Mouse (Mus musculus) ES-E14 (cell line): ENCODE measurements around the gene Drosha. TPM values are rescaled to one million over a fixed set of nuclear protein-coding genes. Genes with fewer than 3 reads are reported as not detected.
"Not testable (repeated sequence)": the region's sequence is repeated elsewhere in the genome, so short reads cannot be mapped to it uniquely, and the experiment has no call there.

ENCODE experiments used
- DNase-seq: peaks from one replicate; pipeline ENCODE4 v3.0.0-alpha.2; 2013; ENCODE audit warnings: low read depth, low spot score
- H3K27ac ChIP-seq: 2 replicates; pipeline ENCODE4 v1.5.1; 2012; ENCODE audit warnings: low read depth, mild to moderate bottlenecking, low read length, moderate library complexity, mixed read lengths; ENCODE audit not compliant: poor library complexity, insufficient read depth, severe bottlenecking
- H3K36me3 ChIP-seq: 2 replicates; pipeline ENCODE4 v1.6.1; 2012; ENCODE audit warnings: mild to moderate bottlenecking, low read length, moderate library complexity, mixed read lengths; ENCODE audit not compliant: control insufficient read depth, poor library complexity, insufficient read depth, severe bottlenecking
- H3K4me1 ChIP-seq, 2 experiments: fragments of 150-350 bp in 1 of 2; sonication (generic) in 1 of 2; 2 replicates each; pipeline ENCODE4 v1.6.1; 2012; ENCODE audit warnings: low read length in 2 of 2, mild to moderate bottlenecking in 1 of 2, mixed read lengths in 1 of 2; ENCODE audit not compliant: control insufficient read depth in 2 of 2, insufficient read depth in 2 of 2, poor library complexity in 1 of 2
- H3K4me3 ChIP-seq, 2 experiments: fragments of 150-350 bp in 1 of 2; sonication (generic) in 1 of 2; 2 replicates each; pipeline ENCODE4 v1.5.1; 2012; ENCODE audit warnings: low read length in 2 of 2, low read depth in 1 of 2, mild to moderate bottlenecking in 1 of 2, mixed read lengths in 1 of 2; ENCODE audit not compliant: insufficient read depth in 1 of 2, poor library complexity in 1 of 2, severe bottlenecking in 1 of 2
- H3K9ac ChIP-seq: 2 replicates; pipeline ENCODE4 v1.6.1; 2012; ENCODE audit warnings: low read depth, mild to moderate bottlenecking, low read length, mixed read lengths; ENCODE audit not compliant: poor library complexity, insufficient read depth, severe bottlenecking
- H3K9me3 ChIP-seq: fragments of 150-350 bp; sonication (generic); 2 replicates; pipeline ENCODE4 v1.6.1; 2012; ENCODE audit warnings: low read depth, mild to moderate bottlenecking, low read length; ENCODE audit not compliant: control insufficient read depth, insufficient read depth
- CHD2 ChIP-seq: IDR thresholded peaks from 2 replicates; pipeline ENCODE4 v1.6.1; 2014; ENCODE audit warnings: mild to moderate bottlenecking, low read depth, low read length, inconsistent platforms
- HCFC1 ChIP-seq: IDR thresholded peaks from 2 replicates; pipeline ENCODE4 v1.6.1; 2012; ENCODE audit warnings: low read length, inconsistent platforms, borderline replicate concordance; ENCODE audit not compliant: insufficient read depth
- MAFK ChIP-seq: IDR thresholded peaks from 2 replicates; pipeline ENCODE4 v1.6.1; 2014; ENCODE audit warnings: mild to moderate bottlenecking, low read depth, low read length, inconsistent platforms; ENCODE audit not compliant: insufficient read depth
- ZC3H11A ChIP-seq: IDR thresholded peaks from 2 replicates; pipeline ENCODE4 v1.6.1; 2012; ENCODE audit warnings: low read depth, mild to moderate bottlenecking, inconsistent platforms, low read length, borderline replicate concordance
- ZNF384 ChIP-seq: IDR thresholded peaks from 2 replicates; pipeline ENCODE4 v1.6.1; 2012; ENCODE audit warnings: low read depth, low read length, inconsistent platforms
- in situ Hi-C, 2 experiments: fragments of 600-800 bp; cut with MboI; formaldehyde crosslinking; loops; one replicate each; pipeline ENCODE4 v1.15.1; 2025; ENCODE audit warnings: low sequenced_read_pairs in 2 of 2, inconsistent platforms in 1 of 2; ENCODE audit not compliant: unreplicated experiment in 2 of 2
- total RNA-seq: library from RNA; depleted of rRNA; stranded (reverse); fragments of 300-350 nt; gene quantifications from 2 replicates; pipeline ENCODE4 v1.2.3, GENCODE M21; 2012

The Drosha gene
- total RNA-seq, 1 experiment, result 48.2 TPM

GRCm38 (mm10) chr15:12800405-12801141, 24.0 kb upstream of the Drosha start:
- H3K4me1 ChIP-seq, result no peaks in the 10 kb centered on the region
- no peaks in the 10 kb centered on the region for H3K9me3 ChIP-seq
- DNase-seq, result no peak
- no peak overlapping the region for H3K4me3 ChIP-seq
- H3K9ac ChIP-seq, result no peak overlapping the region
- H3K27ac ChIP-seq, result no peak overlapping the region
- H3K36me3 ChIP-seq, result no peaks in the 10 kb centered on the region
- TF ChIP-seq ZC3H11A (no peak), MAFK (no peak), ZNF384 (no peak), HCFC1 (no peak), CHD2 (no peak)
- in situ Hi-C loops, result loop anchor here in 1 of 2 experiments (25.0 kb wide), 1 partner anchor 813 kb away; the partner anchor contains the start of gene Sub1

- not testable (repeated sequence) for DNase-seq, H3K9ac ChIP-seq, H3K4me3 ChIP-seq, H3K4me1 ChIP-seq, H3K27ac ChIP-seq, H3K36me3 ChIP-seq, H3K9me3 ChIP-seq
- in situ Hi-C loops, result loop anchor here in 1 of 2 experiments (25.0 kb wide), 1 partner anchor 814 kb away; the partner anchor contains the start of gene Sub1
These were observed 23.5 kb upstream of the Drosha start for GRCm38 (mm10) chr15:12801142-12801506.

GRCm38 (mm10) chr15:12805071-12805470, 19.5 kb upstream of the Drosha start:
- Histone ChIP-seq H3K36me3 (peaks cover 9% of the 10 kb centered on the region), H3K4me3 (no peak overlapping the region)
- TF ChIP-seq ZC3H11A, result no peak
- no peak for TF ChIP-seq ZNF384
- TF ChIP-seq MAFK, result no peak
- TF ChIP-seq CHD2, result no peak
- TF ChIP-seq HCFC1, result no peak

GRCm38 (mm10) chr15:12807088-12807487, 17.5 kb upstream of the Drosha start:
- in situ Hi-C loops, result loop anchor here in 1 of 2 experiments (25.0 kb wide), 1 partner anchor 820 kb away; the partner anchor contains the start of gene Sub1
- H3K4me3 ChIP-seq, result no peak overlapping the region
- TF ChIP-seq CHD2 (no peak), MAFK (no peak), ZNF384 (no peak), HCFC1 (no peak), ZC3H11A (no peak)

More at GRCm38 (mm10) chr15:12805071-12805470, 19.5 kb upstream of the Drosha start:
- in situ Hi-C loops, result loop anchor here in 1 of 2 experiments (25.0 kb wide), 1 partner anchor 818 kb away; the partner anchor contains the start of gene Sub1
- H3K9me3 ChIP-seq, result no peaks in the 10 kb centered on the region
- no peak overlapping the region for H3K27ac ChIP-seq
- no peak overlapping the region for H3K9ac ChIP-seq
- H3K4me1 ChIP-seq, result no peaks in the 10 kb centered on the region
- DNase-seq, result no peak

GRCm38 (mm10) chr15:12809305-12809704, 15.3 kb upstream of the Drosha start:
- Histone ChIP-seq H3K27ac (no peak overlapping the region), H3K9me3 (no peaks in the 10 kb centered on the region), H3K9ac (no peak overlapping the region), H3K36me3 (peaks cover 35% of the 10 kb centered on the region), H3K4me3 (no peak overlapping the region), H3K4me1 (no peaks in the 10 kb centered on the region)
- no peak for TF ChIP-seq HCFC1
- TF ChIP-seq ZC3H11A, result no peak
- no peak for TF ChIP-seq MAFK
- no peak for TF ChIP-seq CHD2
- no peak for TF ChIP-seq ZNF384
- in situ Hi-C loops, result loop anchor here in 1 of 2 experiments (25.0 kb wide), 1 partner anchor 822 kb away; the partner anchor contains the start of gene Sub1
- no peak for DNase-seq

More at GRCm38 (mm10) chr15:12807088-12807487, 17.5 kb upstream of the Drosha start:
- no peak overlapping the region; the same call in 1 of the 2 replicates for H3K27ac ChIP-seq
- no peaks in the 10 kb centered on the region for H3K9me3 ChIP-seq
- DNase-seq, result no peak
- H3K36me3 ChIP-seq, result peaks cover 25% of the 10 kb centered on the region
- no peak overlapping the region for H3K9ac ChIP-seq
- H3K4me1 ChIP-seq, result no peaks in the 10 kb centered on the region
